Mouse (Mus musculus) liver, adult 2 months (tissue): ENCODE data around the gene Cemip2. TPM values are rescaled to one million over a fixed set of nuclear protein-coding genes. Genes with fewer than 3 reads are reported as not detected.

ENCODE experiments used
- DNase-seq: peaks from one replicate; pipeline ENCODE4 v3.0.0-alpha.2; 2011; ENCODE audit warnings: low read depth, low spot score; ENCODE audit errors: extremely low read depth
- H3K27ac ChIP-seq: fragments of 200-500 bp; replicated peaks from 2 replicates; pipeline ENCODE4 v1.5.1; 2012; ENCODE audit warnings: low read depth, mild to moderate bottlenecking, control low read depth, inconsistent platforms, low read length; ENCODE audit not compliant: insufficient read depth
- H3K27me3 ChIP-seq: fragments of 200-500 bp; 2 replicates; pipeline ENCODE4 v1.6.1; 2012; ENCODE audit warnings: mild to moderate bottlenecking, moderate library complexity, low read length, inconsistent platforms; ENCODE audit not compliant: control insufficient read depth, insufficient read depth
- H3K36me3 ChIP-seq: fragments of 200-500 bp; 2 replicates; pipeline ENCODE4 v1.6.1; 2012; ENCODE audit warnings: low read length, inconsistent platforms; ENCODE audit not compliant: control insufficient read depth, insufficient read depth
- H3K4me1 ChIP-seq: fragments of 200-500 bp; 2 replicates; pipeline ENCODE4 v1.6.1; 2011; ENCODE audit warnings: low read length; ENCODE audit not compliant: control insufficient read depth, insufficient read depth
- H3K4me3 ChIP-seq: fragments of 200-500 bp; 2 replicates; pipeline ENCODE4 v1.5.1; 2011; ENCODE audit warnings: low read depth, mild to moderate bottlenecking, control low read depth, low read length, moderate library complexity; ENCODE audit not compliant: insufficient read depth
- H3K79me2 ChIP-seq: fragments of 200-500 bp; 2 replicates; pipeline ENCODE4 v1.6.1; 2012; ENCODE audit warnings: inconsistent platforms, mild to moderate bottlenecking, low read length, moderate library complexity; ENCODE audit not compliant: control insufficient read depth, insufficient read depth
- H3K9ac ChIP-seq: fragments of 200-500 bp; 2 replicates; pipeline ENCODE4 v1.6.1; 2012; ENCODE audit warnings: low read depth, mild to moderate bottlenecking, control low read depth, inconsistent platforms, low read length
- CTCF ChIP-seq: fragments of 200-500 bp; IDR thresholded peaks from 2 replicates; pipeline ENCODE4 v1.5.1; 2011; ENCODE audit warnings: low read depth, low read length, control low read depth
- POLR2A ChIP-seq: fragments of 200-500 bp; IDR thresholded peaks from 2 replicates; pipeline ENCODE4 v1.6.1; 2011; ENCODE audit warnings: low read length, control low read depth; ENCODE audit not compliant: insufficient read depth; ENCODE audit errors: extremely low read depth
- WGBS: fragments of 180-500 bp; shearing (Covaris S2); methylation state at CpG from one replicate; pipeline ENCODE4 v1.1.7; 2018; 5-methylcytosine and 5-hydroxymethylcytosine counted together
- polyA plus RNA-seq: library from polyadenylated mRNA; depleted of rRNA; stranded (reverse); fragments of >200 nt; gene quantifications from 2 replicates; pipeline ENCODE4 v1.2.3, GENCODE M21; 2012
- total RNA-seq: library from RNA; depleted of rRNA; stranded (reverse); fragments of >200 nt; gene quantifications from 2 replicates; pipeline ENCODE4 v1.2.3, GENCODE M21; 2014

Cemip2 gene
- total and polyA plus RNA-seq, 2 experiments = 2.9 to 18.1 TPM

DNA sequence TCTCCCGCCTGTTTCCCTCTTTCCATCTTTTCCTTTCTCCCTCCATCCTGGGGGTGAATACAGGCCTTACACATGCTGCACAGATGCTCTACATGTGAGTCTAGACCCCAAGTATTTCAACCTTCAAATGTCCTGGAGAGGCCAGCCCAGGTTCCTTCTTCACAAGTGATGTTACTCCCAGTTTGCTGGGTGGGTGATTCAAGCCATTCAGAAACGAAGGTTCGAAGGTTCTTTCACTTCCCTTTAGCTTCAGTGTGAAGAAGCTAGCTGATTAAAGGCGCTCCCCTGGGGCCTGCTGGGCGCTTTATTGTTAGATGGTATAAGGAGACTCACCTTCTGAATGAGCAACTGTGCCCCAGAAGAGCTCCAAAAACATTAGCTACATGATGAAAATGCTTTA lies 82.0 kb downstream of the Cemip2 start:
- no peaks in the 10 kb centered on the region; the same call in 1 of the 2 replicates for H3K4me1 ChIP-seq
- H3K4me3 ChIP-seq = no peak overlapping the region
- H3K27me3 ChIP-seq = no peaks in the 10 kb centered on the region
- H3K9ac ChIP-seq = no peak overlapping the region
- H3K27ac ChIP-seq = no peak overlapping the region
- H3K36me3 ChIP-seq = peaks cover 22% of the 10 kb centered on the region
- 87% methylated on average over 5 of the region's 5 CpGs for WGBS
- H3K79me2 ChIP-seq = no peaks in the 10 kb centered on the region
- DNase-seq = no peak
- no peak for TF ChIP-seq CTCF
- no peak for TF ChIP-seq POLR2A

- no peak overlapping the region for H3K9ac ChIP-seq
- H3K4me3 ChIP-seq = no peak overlapping the region
- H3K79me2 ChIP-seq = no peaks in the 10 kb centered on the region
- DNase-seq = no peak
- no peaks in the 10 kb centered on the region for H3K27me3 ChIP-seq
- H3K27ac ChIP-seq = no peak overlapping the region
- H3K36me3 ChIP-seq = peaks cover 16% of the 10 kb centered on the region
- 88% methylated on average over 6 of the region's 6 CpGs for WGBS
- H3K4me1 ChIP-seq = no peaks in the 10 kb centered on the region; the same call in 1 of the 2 replicates
- TF ChIP-seq POLR2A = no peak
- TF ChIP-seq CTCF = no peak
These were observed 82.8 kb downstream of the Cemip2 start for GRCm38 (mm10) chr19:21860894-21861293.

- Histone ChIP-seq H3K4me3 (no peak overlapping the region), H3K4me1 (no peaks in the 10 kb centered on the region; the same call in 1 of the 2 replicates), H3K36me3 (peaks cover 9% of the 10 kb centered on the region), H3K27ac (no peak overlapping the region), H3K9ac (no peak overlapping the region), H3K79me2 (no peaks in the 10 kb centered on the region), H3K27me3 (no peaks in the 10 kb centered on the region)
- DNase-seq = no peak
- WGBS = 85% methylated on average over 5 of the region's 5 CpGs
- TF ChIP-seq CTCF (no peak), POLR2A (no peak)
These were observed 84.3 kb downstream of the Cemip2 start for GRCm38 (mm10) chr19:21862289-21862990.

- TF ChIP-seq CTCF = no peak
- no peak for TF ChIP-seq POLR2A
- Histone ChIP-seq H3K9ac (no peak overlapping the region), H3K27me3 (no peaks in the 10 kb centered on the region), H3K27ac (no peak overlapping the region), H3K36me3 (peaks cover 7% of the 10 kb centered on the region), H3K4me3 (no peak overlapping the region), H3K4me1 (no peaks in the 10 kb centered on the region; the same call in 1 of the 2 replicates), H3K79me2 (no peaks in the 10 kb centered on the region)
- DNase-seq = no peak
- WGBS = 85% methylated on average over 9 of the region's 9 CpGs
These were observed 85.1 kb downstream of the Cemip2 start for GRCm38 (mm10) chr19:21862991-21863931.

DNA sequence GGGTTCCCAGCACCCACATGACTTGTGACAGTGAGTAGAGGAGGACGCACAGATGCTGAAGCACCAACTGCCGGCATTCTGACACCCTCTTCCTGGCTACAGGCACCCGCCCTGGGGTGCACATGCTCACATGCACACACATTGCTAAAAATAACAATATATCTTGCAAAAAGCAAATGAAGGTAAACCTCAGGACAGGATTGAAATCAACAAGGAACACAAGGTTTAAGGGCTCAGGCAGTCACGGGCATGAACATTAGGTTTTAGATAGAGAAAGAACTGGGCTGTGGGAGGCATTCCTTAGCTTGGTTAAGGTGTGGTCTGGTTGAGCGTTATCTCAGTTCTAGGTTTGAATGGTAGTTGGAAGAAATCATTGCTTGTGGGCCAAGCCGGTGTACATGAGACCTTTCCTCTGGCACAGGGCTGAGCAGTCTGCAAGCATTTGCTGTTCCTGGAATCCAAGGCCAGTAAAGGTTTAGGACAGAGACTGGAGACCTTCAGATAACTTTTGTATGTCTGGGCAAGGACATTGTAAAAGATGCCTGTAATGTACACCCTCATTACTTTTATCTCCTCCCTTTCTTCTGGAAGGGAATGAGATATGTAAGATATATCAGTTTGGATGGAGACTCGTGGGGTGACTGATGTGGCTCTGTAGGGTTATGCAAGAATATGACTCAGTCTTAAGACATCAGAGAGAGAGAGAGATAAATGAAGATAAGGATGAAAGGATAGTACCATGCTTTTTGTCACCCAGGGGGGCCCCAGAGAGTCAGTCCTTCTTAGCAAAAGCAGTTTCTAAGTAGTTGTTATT lies 87.3 kb downstream of the Cemip2 start:
- 69% methylated on average over 7 of the region's 7 CpGs for WGBS
- Histone ChIP-seq H3K4me1 (no peaks in the 10 kb centered on the region; the same call in 1 of the 2 replicates), H3K36me3 (no peaks in the 10 kb centered on the region), H3K9ac (no peak overlapping the region), H3K27me3 (no peaks in the 10 kb centered on the region), H3K4me3 (no peak overlapping the region), H3K79me2 (no peaks in the 10 kb centered on the region), H3K27ac (no peak overlapping the region)
- DNase-seq = no peak
- no peak for TF ChIP-seq POLR2A
- TF ChIP-seq CTCF = no peak
